Mouse (Mus musculus): ENCODE results near the gene Cpox. TPM values are rescaled to one million over a fixed set of nuclear protein-coding genes. Genes with fewer than 3 reads are reported as not detected.

Gene Cpox
- polyA plus RNA-seq (2015; fragmentation: Nextera tagmentation; extraction: Ambion mirVana) = 8.4 and 10.3 TPM in 2 replicates

DNA sequence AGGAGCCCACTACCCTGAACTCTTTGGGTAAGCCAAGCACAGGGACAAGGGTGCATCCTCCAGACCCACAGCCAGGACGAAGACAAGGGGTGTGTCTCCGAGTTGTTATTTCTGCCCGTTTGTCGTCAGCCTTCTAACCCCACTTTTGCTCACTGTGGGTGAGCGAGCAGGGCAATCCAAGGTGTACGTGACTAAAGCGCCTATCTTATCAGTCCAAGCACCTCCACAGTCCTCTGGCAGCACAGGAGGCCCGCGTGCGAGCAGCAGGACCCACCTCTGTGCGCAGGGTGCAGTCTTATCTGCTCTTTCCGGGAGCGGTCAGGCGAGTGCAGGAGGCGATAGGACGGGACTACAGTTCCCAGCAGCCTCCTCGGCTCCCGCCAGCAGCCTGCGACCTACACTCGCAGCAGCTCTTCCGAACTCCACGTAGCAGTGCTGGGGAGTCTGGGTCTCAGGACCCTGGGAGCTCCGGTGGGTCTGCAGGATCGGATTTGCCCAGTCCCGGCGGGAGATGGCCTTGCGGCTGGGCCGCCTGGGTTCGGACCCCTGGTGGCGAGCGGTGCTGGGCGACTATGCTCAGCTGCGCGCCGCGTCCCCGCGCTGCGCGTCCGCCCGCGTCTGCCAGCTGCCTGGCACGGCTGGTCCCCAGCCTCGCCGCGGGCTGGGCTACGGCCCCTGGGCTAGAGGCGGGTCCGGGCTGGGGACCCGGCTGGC lies at the start of gene Cpox:
Cpox (plus strand) TSS at position 376 of the 714 bp plus-strand sequence.
- WGBS = under 1% methylated on average over 34 of the region's 51 CpGs
- peaks cover 4% of the 10 kb centered on the region for H3K4me1 ChIP-seq
- H3K4me2 ChIP-seq = peak within 1 kb of the TSS; percentile 85
- H3K9me3 ChIP-seq (replicated peaks) = no peaks in the 10 kb centered on the region
- peak within 1 kb of the TSS; percentile 84 for H3K9ac ChIP-seq
- H3K27me3 ChIP-seq = no peaks in the 10 kb centered on the region
- peak; percentile 99 for ATAC-seq
- peak within 1 kb of the TSS; percentile 85 for H3K27ac ChIP-seq
- peaks cover 20% of the 10 kb centered on the region for H3K36me3 ChIP-seq (ENCODE audit: poor library complexity, severe bottlenecking)
- H3K4me3 ChIP-seq = peak within 1 kb of the TSS; percentile 87

DNA sequence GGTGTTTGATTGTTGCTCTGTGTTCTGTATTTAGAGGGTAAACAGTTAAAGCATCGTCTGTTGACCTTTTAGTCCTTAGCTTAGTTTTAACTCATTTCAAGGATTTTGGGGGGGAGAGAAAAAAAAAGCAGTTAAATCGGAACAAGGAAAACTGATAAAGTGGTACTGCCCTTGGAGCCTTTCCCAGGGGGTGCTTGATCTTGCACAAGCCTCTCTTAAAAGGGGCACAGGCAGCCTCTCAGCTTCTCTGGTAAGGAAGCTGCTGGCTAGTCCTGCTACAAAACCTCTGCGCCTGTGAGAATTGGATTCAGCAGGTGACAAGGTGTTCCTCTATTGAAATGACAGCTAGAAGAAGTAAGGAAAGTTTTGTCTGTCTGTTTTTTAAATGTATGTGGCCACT lies 47.7 kb upstream of the Cpox start:
- Histone ChIP-seq H3K9ac (no peak overlapping the region), H3K4me1 (no peaks in the 10 kb centered on the region), H3K9me3 (replicated peaks) (no peaks in the 10 kb centered on the region), H3K36me3 (ENCODE audit: poor library complexity, severe bottlenecking) (no peaks in the 10 kb centered on the region), H3K27me3 (no peaks in the 10 kb centered on the region), H3K27ac (no peak overlapping the region), H3K4me3 (no peak overlapping the region), H3K4me2 (no peak overlapping the region)
- 88% methylated on average over 3 of the region's 3 CpGs for WGBS
- no peak for ATAC-seq

DNA sequence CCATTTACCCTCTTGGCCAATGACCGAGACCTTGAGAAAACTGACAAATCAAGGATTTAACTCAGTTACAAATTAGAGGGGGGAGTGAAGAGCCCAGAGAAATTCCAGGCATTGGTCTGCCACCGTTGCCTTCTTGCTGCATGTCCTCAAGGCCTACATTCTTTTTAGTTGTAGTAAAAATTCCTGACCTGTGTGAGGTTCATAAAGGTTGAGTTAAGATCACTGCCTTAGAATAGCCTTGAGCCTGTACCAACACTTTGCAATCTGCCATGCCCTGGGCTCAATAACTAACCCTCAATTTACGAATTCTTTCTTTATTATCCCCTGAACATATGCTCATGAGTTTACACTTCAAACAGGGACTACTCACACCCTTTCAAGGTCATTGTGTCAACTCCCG lies 47.0 kb upstream of the Cpox start:
- no peak overlapping the region for H3K9ac ChIP-seq
- H3K4me1 ChIP-seq = no peaks in the 10 kb centered on the region
- H3K4me2 ChIP-seq = no peak overlapping the region
- 74% methylated on average over 4 of the region's 4 CpGs for WGBS
- ATAC-seq = no peak
- H3K9me3 ChIP-seq (replicated peaks) = no peaks in the 10 kb centered on the region
- H3K36me3 ChIP-seq (ENCODE audit: poor library complexity, severe bottlenecking) = no peaks in the 10 kb centered on the region
- no peaks in the 10 kb centered on the region for H3K27me3 ChIP-seq
- no peak overlapping the region for H3K4me3 ChIP-seq
- H3K27ac ChIP-seq = no peak overlapping the region

DNA sequence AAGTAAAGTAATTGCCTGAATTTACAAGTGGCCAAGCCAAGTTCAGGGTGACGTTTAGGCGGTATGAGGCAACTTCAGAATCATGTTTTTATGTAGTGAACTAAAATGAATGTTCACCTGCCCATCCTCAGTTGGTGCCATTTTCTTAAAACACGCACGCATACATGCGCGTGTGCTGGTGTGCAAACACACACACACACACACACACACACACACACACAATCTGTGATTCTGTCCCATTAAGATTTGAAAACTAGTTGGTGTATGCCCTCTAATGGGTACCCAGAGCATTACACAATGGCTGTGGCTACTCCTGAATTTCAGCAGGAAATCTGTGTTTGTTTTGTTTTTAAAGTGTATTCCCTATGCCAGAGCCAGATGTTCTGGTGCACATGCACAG lies 46.1 kb upstream of the Cpox start:
- no peaks in the 10 kb centered on the region for H3K4me1 ChIP-seq
- H3K9me3 ChIP-seq (replicated peaks) = no peaks in the 10 kb centered on the region
- no peak overlapping the region for H3K4me3 ChIP-seq
- 85% methylated on average over 6 of the region's 6 CpGs for WGBS
- no peak overlapping the region for H3K4me2 ChIP-seq
- H3K9ac ChIP-seq = no peak overlapping the region
- no peaks in the 10 kb centered on the region for H3K27me3 ChIP-seq
- H3K36me3 ChIP-seq (ENCODE audit: poor library complexity, severe bottlenecking) = no peaks in the 10 kb centered on the region
- no peak overlapping the region for H3K27ac ChIP-seq
- ATAC-seq = peak; percentile 36; the same call in 1 of the 2 replicates

DNA sequence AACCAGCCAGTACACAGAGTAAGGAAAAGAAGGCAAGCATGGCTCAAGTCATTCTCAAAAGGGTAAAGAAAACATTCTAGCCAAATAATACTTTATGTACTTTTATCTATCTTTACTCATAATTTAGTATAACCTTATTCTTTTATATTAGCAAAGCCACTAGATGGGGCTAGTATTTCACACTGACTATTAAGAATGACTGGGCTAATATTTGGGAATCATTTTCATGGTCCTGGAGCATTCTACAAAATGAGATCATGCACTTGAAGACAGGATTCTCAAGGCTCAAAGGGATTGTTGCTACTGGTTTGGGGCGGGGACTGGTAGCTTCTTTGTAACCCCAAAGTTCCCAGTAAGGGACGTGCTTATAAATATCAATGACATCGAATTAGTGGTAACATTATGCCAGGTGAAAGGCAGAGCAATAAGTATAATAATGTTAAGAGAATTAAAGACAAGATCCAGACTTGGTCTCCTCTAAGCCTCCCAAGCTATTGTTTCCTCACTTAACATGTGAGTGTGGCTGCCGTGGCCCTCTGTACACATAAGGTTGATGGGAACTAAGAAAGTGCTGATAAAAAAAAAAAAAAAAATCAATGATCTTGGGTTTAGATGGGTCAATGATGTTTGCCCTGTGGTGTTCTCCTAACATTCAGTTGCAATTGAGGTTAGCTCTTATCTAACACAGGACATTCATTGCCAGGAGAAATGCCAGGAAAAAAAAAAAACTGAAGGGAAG lies 42.3 kb upstream of the Cpox start:
- no peak overlapping the region for H3K9ac ChIP-seq
- no peak overlapping the region for H3K27ac ChIP-seq
- no peaks in the 10 kb centered on the region for H3K27me3 ChIP-seq
- no peak overlapping the region for H3K4me3 ChIP-seq
- H3K9me3 ChIP-seq (replicated peaks) = no peaks in the 10 kb centered on the region
- no peak overlapping the region for H3K4me2 ChIP-seq
- no peaks in the 10 kb centered on the region for H3K36me3 ChIP-seq (ENCODE audit: poor library complexity, severe bottlenecking)
- 86% methylated on average over 4 of the region's 4 CpGs for WGBS
- ATAC-seq = no peak
- no peaks in the 10 kb centered on the region for H3K4me1 ChIP-seq

DNA sequence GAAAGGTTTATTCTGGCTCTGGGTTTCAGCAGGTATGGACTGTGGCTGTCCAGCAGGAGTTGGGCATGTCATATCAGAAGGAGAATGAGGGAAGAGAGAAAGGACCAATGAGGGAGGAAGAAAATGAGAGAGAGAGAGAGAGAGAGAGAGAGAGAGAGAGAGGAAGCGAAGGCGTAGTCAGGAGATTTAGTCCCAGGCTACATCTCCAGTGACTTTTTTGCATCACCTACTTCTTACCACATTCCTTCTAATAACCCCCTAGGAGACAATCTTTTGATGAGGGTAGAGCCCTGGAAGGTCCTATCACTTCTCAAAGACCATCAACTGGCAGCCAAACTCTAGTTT lies 41.8 kb upstream of the Cpox start:
- no peaks in the 10 kb centered on the region for H3K27me3 ChIP-seq
- no peak overlapping the region for H3K9ac ChIP-seq
- no peak overlapping the region for H3K27ac ChIP-seq
- H3K4me1 ChIP-seq = no peaks in the 10 kb centered on the region
- H3K4me3 ChIP-seq = no peak overlapping the region
- H3K9me3 ChIP-seq (replicated peaks) = no peaks in the 10 kb centered on the region
- WGBS = 100% methylated on average over 2 of the region's 2 CpGs
- no peak overlapping the region for H3K4me2 ChIP-seq
- no peak for ATAC-seq
- no peaks in the 10 kb centered on the region for H3K36me3 ChIP-seq (ENCODE audit: poor library complexity, severe bottlenecking)

DNA sequence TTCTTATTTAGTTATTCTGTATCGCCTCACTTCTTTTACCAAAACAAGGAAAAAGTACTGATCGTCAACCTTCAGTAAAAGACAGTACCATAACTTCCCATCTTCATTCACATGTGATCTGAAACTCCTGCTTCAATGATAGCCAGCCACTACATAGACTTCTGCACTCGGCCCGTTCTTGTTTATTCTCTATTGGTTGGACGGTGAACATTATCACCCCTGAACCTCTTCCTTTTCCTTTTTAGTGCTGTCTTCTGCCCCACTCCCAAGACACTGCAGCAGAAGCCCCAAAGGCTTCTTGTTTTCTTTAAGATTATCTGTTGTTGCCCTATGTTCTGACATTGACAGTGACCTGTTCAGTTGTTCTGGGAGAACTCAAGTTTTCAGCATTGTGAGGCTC lies 41.1 kb upstream of the Cpox start:
- H3K9ac ChIP-seq = no peak overlapping the region
- no peak overlapping the region for H3K4me3 ChIP-seq
- no peaks in the 10 kb centered on the region for H3K4me1 ChIP-seq
- no peaks in the 10 kb centered on the region for H3K9me3 ChIP-seq (replicated peaks)
- H3K36me3 ChIP-seq (ENCODE audit: poor library complexity, severe bottlenecking) = no peaks in the 10 kb centered on the region
- ATAC-seq = no peak
- no peaks in the 10 kb centered on the region for H3K27me3 ChIP-seq
- no peak overlapping the region for H3K27ac ChIP-seq
- H3K4me2 ChIP-seq = no peak overlapping the region
- 94% methylated on average over 5 of the region's 5 CpGs for WGBS

DNA sequence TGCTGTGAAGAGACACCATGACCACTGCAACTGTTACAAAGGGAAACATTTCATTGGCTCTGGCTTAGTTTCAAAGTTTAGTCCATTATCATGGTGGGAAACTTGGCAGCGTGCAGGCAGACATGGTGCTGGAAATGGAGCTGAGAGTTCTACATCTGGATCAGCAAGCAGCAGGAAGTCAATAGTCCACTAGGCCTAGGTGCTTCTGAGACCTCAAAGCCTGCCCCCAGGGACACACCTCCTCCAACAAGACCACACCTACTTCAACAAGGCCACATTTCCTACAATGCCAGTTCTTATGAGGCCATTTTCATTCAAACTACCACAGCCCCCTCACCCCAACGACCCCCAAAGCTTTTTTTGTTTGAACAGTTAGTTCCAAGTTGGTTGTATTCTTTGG lies 40.4 kb upstream of the Cpox start:
- Histone ChIP-seq H3K27ac (no peak overlapping the region), H3K9ac (no peak overlapping the region)
- 58% methylated on average over 2 of the region's 2 CpGs for WGBS

DNA sequence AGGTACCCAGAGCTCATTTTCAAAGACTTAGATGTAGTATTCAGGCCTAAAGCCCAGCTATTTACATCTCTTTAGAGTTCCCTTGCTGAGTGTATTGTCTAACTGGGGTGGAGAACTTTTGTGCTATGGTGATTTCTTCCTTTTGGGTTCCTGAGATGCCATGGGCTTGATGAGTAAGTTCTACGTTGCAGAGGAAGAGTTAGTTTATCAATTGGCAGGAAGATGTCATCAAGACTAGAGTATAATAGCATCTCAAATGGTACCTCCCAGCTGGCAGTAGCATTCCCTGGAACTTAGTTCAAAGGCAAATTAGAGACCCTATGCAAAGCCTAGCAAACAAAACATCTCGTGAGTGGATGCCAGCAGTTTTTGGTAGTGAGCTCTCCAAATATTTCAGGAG lies 34.2 kb upstream of the Cpox start:
- H3K27ac ChIP-seq = no peak overlapping the region
- no peak overlapping the region for H3K4me3 ChIP-seq
- 57% methylated on average over 2 of the region's 2 CpGs for WGBS
- H3K9ac ChIP-seq = no peak overlapping the region
- ATAC-seq = no peak
- no peaks in the 10 kb centered on the region for H3K36me3 ChIP-seq (ENCODE audit: poor library complexity, severe bottlenecking)
- H3K9me3 ChIP-seq (replicated peaks) = no peaks in the 10 kb centered on the region
- no peak overlapping the region for H3K4me2 ChIP-seq
- no peaks in the 10 kb centered on the region for H3K4me1 ChIP-seq
- H3K27me3 ChIP-seq = no peaks in the 10 kb centered on the region

More for the DNA sequence above, 40.4 kb upstream of the Cpox start:
- H3K9me3 ChIP-seq (replicated peaks) = no peaks in the 10 kb centered on the region
- H3K4me2 ChIP-seq = no peak overlapping the region
- H3K4me3 ChIP-seq = no peak overlapping the region
- H3K4me1 ChIP-seq = no peaks in the 10 kb centered on the region
- ATAC-seq = no peak
- H3K36me3 ChIP-seq (ENCODE audit: poor library complexity, severe bottlenecking) = no peaks in the 10 kb centered on the region
- H3K27me3 ChIP-seq = no peaks in the 10 kb centered on the region

DNA sequence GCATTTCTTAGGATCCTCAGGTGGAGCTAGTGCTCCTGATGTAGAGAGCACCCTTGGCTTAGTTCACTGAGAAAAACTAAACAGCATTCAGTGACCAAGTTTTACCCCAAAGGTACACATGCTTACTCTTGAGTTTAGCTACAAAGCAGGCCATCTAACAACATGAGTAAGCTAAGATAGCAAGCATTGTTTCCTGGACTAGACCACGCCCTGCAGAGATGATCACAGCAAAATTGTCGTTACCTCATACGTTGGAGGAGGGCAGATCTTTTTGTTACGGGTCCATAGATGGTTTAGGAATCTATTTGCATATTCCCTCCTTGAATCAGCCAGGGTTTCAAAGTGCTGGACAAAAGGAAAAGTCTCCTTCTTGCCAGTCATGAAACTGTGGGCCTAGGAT lies 32.6 kb upstream of the Cpox start:
- H3K4me3 ChIP-seq = no peak overlapping the region
- H3K4me2 ChIP-seq = no peak overlapping the region
- no peaks in the 10 kb centered on the region for H3K4me1 ChIP-seq
- no peaks in the 10 kb centered on the region for H3K27me3 ChIP-seq
- H3K27ac ChIP-seq = no peak overlapping the region
- no peak overlapping the region for H3K9ac ChIP-seq
- H3K9me3 ChIP-seq (replicated peaks) = no peaks in the 10 kb centered on the region
- WGBS = 83% methylated on average over 4 of the region's 4 CpGs
- no peaks in the 10 kb centered on the region for H3K36me3 ChIP-seq (ENCODE audit: poor library complexity, severe bottlenecking)
- no peak for ATAC-seq

DNA sequence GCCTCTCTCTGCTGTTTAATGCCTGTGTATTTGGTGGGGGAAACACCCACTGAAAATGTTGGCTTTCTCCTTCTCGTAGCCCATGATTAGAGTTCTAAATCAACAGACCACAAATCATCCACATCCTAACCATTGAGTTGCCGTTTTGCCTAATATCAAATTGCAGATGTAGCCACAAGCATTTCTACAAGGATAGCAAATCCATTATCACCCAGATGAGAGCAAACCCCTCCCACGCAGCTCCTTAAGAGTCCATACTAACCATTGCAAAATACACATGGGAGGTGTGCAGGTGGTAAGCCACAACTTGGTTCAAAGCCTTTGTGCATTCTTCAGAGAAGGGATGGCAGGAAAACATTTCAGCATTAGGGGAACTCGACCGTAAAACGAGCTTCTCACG lies 32.1 kb upstream of the Cpox start:
- ATAC-seq = no peak
- H3K4me3 ChIP-seq = no peak overlapping the region
- no peaks in the 10 kb centered on the region for H3K27me3 ChIP-seq
- no peaks in the 10 kb centered on the region for H3K4me1 ChIP-seq
- no peaks in the 10 kb centered on the region for H3K36me3 ChIP-seq (ENCODE audit: poor library complexity, severe bottlenecking)
- 73% methylated on average over 7 of the region's 7 CpGs for WGBS
- H3K27ac ChIP-seq = no peak overlapping the region
- H3K9ac ChIP-seq = no peak overlapping the region
- no peak overlapping the region for H3K4me2 ChIP-seq
- H3K9me3 ChIP-seq (replicated peaks) = no peaks in the 10 kb centered on the region

DNA sequence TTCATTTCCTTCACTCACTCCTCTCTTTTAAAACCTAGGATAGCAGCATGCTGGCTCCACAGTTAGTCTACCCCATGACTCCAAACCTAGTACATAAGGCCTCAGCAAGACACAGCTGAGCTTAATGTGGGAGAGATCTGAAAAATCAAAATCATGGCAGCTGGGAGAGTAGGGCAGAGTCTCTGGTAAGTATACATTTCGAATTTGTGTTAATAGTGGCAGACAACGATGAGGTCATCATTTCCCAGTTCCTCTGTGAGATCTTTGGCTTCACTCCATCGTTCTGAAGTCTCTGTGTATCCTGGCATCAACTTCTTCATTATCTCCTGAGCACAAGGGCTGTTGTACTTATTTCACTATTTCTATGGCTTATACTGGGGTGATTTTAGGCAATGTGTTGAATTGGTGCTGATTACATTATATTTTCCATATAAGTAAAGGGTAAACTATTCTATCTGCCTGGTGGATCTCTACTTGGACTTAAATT lies 31.4 kb upstream of the Cpox start, which contains the start of gene E330017A01Rik:
E330017A01Rik (minus strand) TSS at position 51 of the 487 bp plus-strand sequence.
- Histone ChIP-seq H3K4me1 (no peaks in the 10 kb centered on the region), H3K4me3 (no peak within 1 kb of the TSS)
- 86% methylated on average over 3 of the region's 3 CpGs for WGBS

More for the DNA sequence above, 31.4 kb upstream of the Cpox start, which contains the start of gene E330017A01Rik:
- Histone ChIP-seq H3K9me3 (replicated peaks) (no peaks in the 10 kb centered on the region), H3K27me3 (no peaks in the 10 kb centered on the region), H3K36me3 (ENCODE audit: poor library complexity, severe bottlenecking) (no peaks in the 10 kb centered on the region), H3K9ac (no peak within 1 kb of the TSS), H3K27ac (no peak within 1 kb of the TSS), H3K4me2 (no peak within 1 kb of the TSS)
- no peak for ATAC-seq
